Mouse (Mus musculus) kidney, embryonic 14.5 days (tissue): ENCODE measurements around the gene Fbxo22. TPM values are rescaled to one million over a fixed set of nuclear protein-coding genes. Genes with fewer than 3 reads are reported as not detected.
"Not testable (repeated sequence)": the region's sequence is repeated elsewhere in the genome, so short reads cannot be mapped to it uniquely, and the experiment has no call there.

Experiments
- ATAC-seq: fragments of 200-750 bp; cut with Nextera tagmentation; 2 replicates; pipeline ENCODE4 v1.8.0; 2017; ENCODE audit warnings: moderate number of reproducible peaks, mild to moderate bottlenecking, moderate TSS enrichment, moderate library complexity; ENCODE audit not compliant: low FRiP score, low TSS enrichment
- H3K27ac ChIP-seq: fragments of 300-500 bp; sonication (generic); 2 replicates; pipeline ENCODE4 v1.5.1; 2014; ENCODE audit warnings: low read depth, mild to moderate bottlenecking, low read length, moderate library complexity, mixed read lengths
- H3K27me3 ChIP-seq: fragments of 300-500 bp; sonication (generic); 2 replicates; pipeline ENCODE4 v1.6.1; 2014; ENCODE audit warnings: mild to moderate bottlenecking, low read length; ENCODE audit not compliant: control insufficient read depth, insufficient read depth
- H3K36me3 ChIP-seq: fragments of 300-500 bp; sonication (generic); 2 replicates; pipeline ENCODE4 v1.6.1; 2014; ENCODE audit warnings: low read length, mixed read lengths; ENCODE audit not compliant: control insufficient read depth, insufficient read depth
- H3K4me1 ChIP-seq: fragments of 300-500 bp; sonication (generic); 2 replicates; pipeline ENCODE4 v1.6.1; 2014; ENCODE audit warnings: low read length, mixed read lengths; ENCODE audit not compliant: control insufficient read depth, insufficient read depth
- H3K4me2 ChIP-seq: fragments of 300-500 bp; sonication (generic); replicated peaks from 2 replicates; pipeline ENCODE4 v1.6.1; 2014; ENCODE audit warnings: low read depth, mild to moderate bottlenecking, low read length
- H3K4me3 ChIP-seq: fragments of 300-500 bp; sonication (generic); 2 replicates; pipeline ENCODE4 v1.5.1; 2014; ENCODE audit warnings: mild to moderate bottlenecking, low read length
- H3K9ac ChIP-seq: fragments of 300-500 bp; sonication (generic); 2 replicates; pipeline ENCODE4 v1.6.1; 2014; ENCODE audit warnings: low read depth, mild to moderate bottlenecking, low read length, moderate library complexity
- H3K9me3 ChIP-seq: fragments of 300-500 bp; sonication (generic); 2 replicates; pipeline ENCODE4 v1.6.1; 2016; ENCODE audit warnings: low read length; ENCODE audit not compliant: control insufficient read depth
- WGBS: fragments of 180-500 bp; shearing (Covaris S2); extraction: QIAGEN DNeasy Blood & Tissue Kit; methylation state at CpG from one replicate; pipeline ENCODE4 v1.1.7; 2014; 5-methylcytosine and 5-hydroxymethylcytosine counted together
- polyA plus RNA-seq: library from polyadenylated mRNA; unstranded; fragments of >200 nt; fragmentation: Nextera tagmentation; extraction: Ambion mirVana; gene quantifications from 2 replicates; pipeline ENCODE4 v1.2.1, GENCODE M21; 2014

Gene Fbxo22
- polyA plus RNA-seq, 1 experiment from 2014 or later: 75.3 TPM

DNA sequence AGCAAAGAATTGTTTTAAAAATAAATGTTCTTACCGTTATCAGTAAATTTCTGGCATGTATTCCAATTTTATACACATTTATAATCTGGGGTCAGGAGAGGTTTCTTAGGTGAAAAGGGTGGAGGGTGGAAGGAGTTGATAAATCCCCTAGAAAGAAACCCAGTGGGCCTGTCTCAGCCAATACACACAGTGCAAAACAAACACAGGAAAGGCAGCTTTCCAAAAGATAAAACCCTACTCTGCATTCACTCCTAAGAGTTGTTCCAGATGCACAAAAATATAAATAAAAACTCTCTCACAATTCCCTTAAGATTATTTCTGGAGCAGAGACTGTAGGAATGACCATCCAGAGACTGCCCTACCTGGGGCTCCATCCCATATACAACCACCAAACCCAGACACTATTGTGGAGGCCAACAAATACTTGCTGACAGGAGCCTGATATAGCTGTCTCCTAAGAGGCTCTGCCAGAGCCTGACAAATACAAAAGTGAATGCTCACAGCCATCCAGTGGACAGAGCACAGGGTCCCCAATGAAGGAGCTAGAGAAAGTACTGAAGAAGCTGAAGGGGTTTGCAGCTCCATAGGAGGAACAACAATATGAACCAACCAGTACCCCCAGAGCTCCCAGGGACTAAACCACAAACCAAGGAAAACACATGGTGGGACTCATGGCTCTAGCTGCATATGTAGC lies 36.5 kb downstream of the Fbxo22 start:
- H3K4me2 ChIP-seq, H3K27me3 ChIP-seq, H3K27ac ChIP-seq, H3K4me1 ChIP-seq, H3K9ac ChIP-seq, H3K36me3 ChIP-seq, ATAC-seq, H3K4me3 ChIP-seq, H3K9me3 ChIP-seq: not testable (repeated sequence)
- 78% methylated on average over 1 of the region's 1 CpGs for WGBS

GRCm38 (mm10) chr9:55246440-55246839 lies 37.7 kb downstream of the Fbxo22 start:
- Histone ChIP-seq H3K36me3 (no peaks in the 10 kb centered on the region), H3K27me3 (no peaks in the 10 kb centered on the region), H3K4me3 (no peak overlapping the region), H3K9ac (no peak overlapping the region), H3K4me2 (no peak overlapping the region), H3K9me3 (no peaks in the 10 kb centered on the region), H3K4me1 (no peaks in the 10 kb centered on the region), H3K27ac (no peak overlapping the region)
- ATAC-seq: no peak
- 50% methylated on average over 8 of the region's 8 CpGs for WGBS

DNA sequence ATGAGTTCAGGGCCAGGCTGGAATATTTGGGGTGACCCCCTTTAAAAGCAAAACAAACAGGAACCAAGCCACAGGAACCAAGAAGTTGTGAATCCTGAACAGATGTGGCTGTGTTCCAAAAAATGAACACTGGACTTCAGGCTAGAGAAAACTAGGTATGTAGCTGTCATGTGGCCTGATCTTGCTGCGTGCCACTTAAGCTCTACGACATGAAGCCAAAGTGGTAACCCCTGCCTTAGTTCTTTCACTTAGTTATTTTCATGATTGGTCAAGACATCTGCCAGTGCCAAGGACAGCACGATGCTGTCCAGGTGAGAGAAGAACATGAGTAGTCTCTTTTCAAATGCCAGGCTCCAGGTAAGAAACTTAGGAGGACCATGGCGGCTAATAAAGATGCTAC lies 38.2 kb downstream of the Fbxo22 start:
- no peaks in the 10 kb centered on the region for H3K4me1 ChIP-seq
- no peak for ATAC-seq

DNA sequence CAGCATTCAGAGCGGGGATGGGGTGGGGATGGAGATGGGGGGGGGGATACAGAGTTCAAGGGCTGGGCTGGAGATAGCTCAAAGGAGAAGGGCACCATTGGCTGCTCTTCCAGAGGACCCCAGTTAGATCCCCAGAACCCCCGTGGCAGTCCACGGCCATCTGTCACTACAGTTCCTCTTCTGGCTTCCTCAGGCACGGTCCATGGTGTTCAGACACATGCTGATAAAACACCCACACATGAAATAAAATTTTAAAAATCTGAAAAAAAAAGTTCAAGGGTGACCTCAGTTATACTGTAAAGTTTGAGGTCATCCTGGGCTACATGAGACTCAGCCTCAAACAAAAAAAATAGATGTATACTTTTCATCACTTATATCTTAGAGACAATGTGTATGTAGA lies 39.7 kb downstream of the Fbxo22 start:
- Histone ChIP-seq H3K4me1 (no peaks in the 10 kb centered on the region), H3K9me3 (no peaks in the 10 kb centered on the region), H3K27me3 (no peaks in the 10 kb centered on the region), H3K27ac (no peak overlapping the region), H3K4me3 (no peak overlapping the region), H3K4me2 (no peak overlapping the region), H3K9ac (no peak overlapping the region), H3K36me3 (no peaks in the 10 kb centered on the region)
- ATAC-seq: no peak
- 78% methylated on average over 4 of the region's 4 CpGs for WGBS

More for the DNA sequence above, 38.2 kb downstream of the Fbxo22 start:
- no peaks in the 10 kb centered on the region for H3K36me3 ChIP-seq
- H3K4me3 ChIP-seq: no peak overlapping the region
- H3K9ac ChIP-seq: no peak overlapping the region
- H3K27ac ChIP-seq: no peak overlapping the region
- H3K27me3 ChIP-seq: no peaks in the 10 kb centered on the region
- H3K9me3 ChIP-seq: no peaks in the 10 kb centered on the region
- WGBS: 93% methylated on average over 4 of the region's 4 CpGs
- no peak overlapping the region for H3K4me2 ChIP-seq

- H3K9me3 ChIP-seq: no peaks in the 10 kb centered on the region
- no peaks in the 10 kb centered on the region for H3K4me1 ChIP-seq
- H3K27me3 ChIP-seq: no peaks in the 10 kb centered on the region
- 74% methylated on average over 6 of the region's 6 CpGs for WGBS
- H3K36me3 ChIP-seq: no peaks in the 10 kb centered on the region
- no peak for ATAC-seq
- no peak overlapping the region for H3K4me2 ChIP-seq
- no peak overlapping the region for H3K9ac ChIP-seq
- no peak overlapping the region for H3K4me3 ChIP-seq
- H3K27ac ChIP-seq: no peak overlapping the region
Measured at GRCm38 (mm10) chr9:55250595-55251247, 42.0 kb downstream of the Fbxo22 start.

DNA sequence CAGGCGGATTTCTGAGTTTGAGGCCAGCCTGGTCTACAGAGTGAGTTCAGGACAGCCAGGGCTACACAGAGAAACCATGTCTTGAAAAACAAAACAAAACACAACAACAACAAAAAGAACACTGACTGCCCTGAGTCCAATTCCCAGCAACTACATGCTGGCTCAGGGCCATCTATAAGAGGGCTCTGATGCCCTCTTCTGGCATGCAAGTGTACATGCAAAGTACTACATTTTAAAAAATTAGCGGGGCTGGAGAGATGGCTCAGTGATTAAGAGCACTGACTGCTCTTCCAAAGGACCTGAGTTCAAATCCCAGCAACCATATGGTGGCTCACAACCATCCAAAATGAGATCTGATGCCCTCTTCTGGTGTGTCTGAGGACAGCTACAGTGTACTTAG lies 43.4 kb downstream of the Fbxo22 start:
- H3K4me2 ChIP-seq, H3K4me1 ChIP-seq, H3K27me3 ChIP-seq, H3K4me3 ChIP-seq, H3K27ac ChIP-seq, H3K9me3 ChIP-seq, ATAC-seq, H3K36me3 ChIP-seq, H3K9ac ChIP-seq: not testable (repeated sequence)
- 60% methylated on average over 2 of the region's 2 CpGs for WGBS

DNA sequence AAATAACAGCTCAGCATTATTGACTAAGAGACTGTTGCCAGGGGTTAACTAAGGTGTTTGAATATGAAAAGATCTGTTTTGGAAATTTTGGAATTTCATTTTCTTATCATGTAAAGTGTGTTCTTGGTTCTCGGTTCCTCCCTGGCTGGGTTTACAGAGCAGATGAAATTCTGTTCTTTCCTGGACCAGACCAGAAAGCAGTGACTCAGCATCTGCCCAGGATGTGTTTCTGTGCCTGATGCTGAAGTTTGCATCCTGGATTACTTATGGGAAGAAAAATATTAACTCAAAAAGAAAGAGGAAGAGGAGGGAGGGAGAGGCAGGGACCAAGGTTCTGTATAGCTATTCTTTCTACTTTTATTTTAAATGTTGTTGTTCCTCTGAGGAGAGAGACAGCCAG lies 45.1 kb downstream of the Fbxo22 start:
- Histone ChIP-seq H3K4me3 (no peak overlapping the region), H3K4me2 (no peak overlapping the region), H3K36me3 (no peaks in the 10 kb centered on the region), H3K9me3 (no peaks in the 10 kb centered on the region), H3K27me3 (no peaks in the 10 kb centered on the region), H3K4me1 (no peaks in the 10 kb centered on the region), H3K27ac (no peak overlapping the region), H3K9ac (no peak overlapping the region)
- ATAC-seq: no peak
- WGBS: 68% methylated on average over 1 of the region's 1 CpGs

- 92% methylated on average over 5 of the region's 5 CpGs for WGBS
- ATAC-seq: no peak
- Histone ChIP-seq H3K4me2 (no peak overlapping the region), H3K4me3 (no peak overlapping the region), H3K9me3 (no peaks in the 10 kb centered on the region), H3K4me1 (no peaks in the 10 kb centered on the region), H3K27me3 (no peaks in the 10 kb centered on the region), H3K9ac (no peak overlapping the region), H3K27ac (no peak overlapping the region), H3K36me3 (no peaks in the 10 kb centered on the region)
Measured at GRCm38 (mm10) chr9:55255056-55255455, 46.3 kb downstream of the Fbxo22 start.

GRCm38 (mm10) chr9:55255604-55256003 lies 46.9 kb downstream of the Fbxo22 start:
- 62% methylated on average over 4 of the region's 4 CpGs for WGBS
- H3K4me2 ChIP-seq: no peak overlapping the region
- no peaks in the 10 kb centered on the region for H3K4me1 ChIP-seq
- no peak overlapping the region for H3K27ac ChIP-seq
- no peak overlapping the region for H3K4me3 ChIP-seq
- no peaks in the 10 kb centered on the region for H3K9me3 ChIP-seq
- H3K27me3 ChIP-seq: no peaks in the 10 kb centered on the region
- no peak for ATAC-seq
- no peaks in the 10 kb centered on the region for H3K36me3 ChIP-seq
- H3K9ac ChIP-seq: no peak overlapping the region
